Mouse (Mus musculus) E14TG2a.4 (cell line): Measurements from ENCODE around the gene Kirrel3.
A peak's percentile ranks its signal among the peaks of the same experiment; 100 is the strongest.

Experiments
- H3K27me3 ChIP-seq: 2 replicates; pipeline ENCODE4 v1.6.1; 2014; ENCODE audit warnings: low read length, control low read depth; ENCODE audit not compliant: insufficient read depth
- H3K36me3 ChIP-seq: 2 replicates; pipeline ENCODE4 v1.6.1; 2014; ENCODE audit warnings: low read length, control low read depth; ENCODE audit not compliant: insufficient read depth
- H3K4me1 ChIP-seq: replicated peaks from 2 replicates; pipeline ENCODE4 v1.6.1; 2014; ENCODE audit warnings: low read depth, low read length, control low read depth
- H3K4me3 ChIP-seq: replicated peaks from 2 replicates; pipeline ENCODE4 v1.5.1; 2014; ENCODE audit warnings: mild to moderate bottlenecking, low read length
- H3K9me3 ChIP-seq: 2 replicates; pipeline ENCODE4 v1.6.1; 2014; ENCODE audit warnings: low read length, control low read depth
- CTCF ChIP-seq: conservative IDR thresholded peaks from 2 replicates; pipeline ENCODE4 v1.5.1; 2014; ENCODE audit warnings: low read length
- NANOG ChIP-seq: IDR thresholded peaks from 2 replicates; pipeline ENCODE4 v1.6.1; 2014; ENCODE audit warnings: borderline replicate concordance, low read length, mixed read lengths
- POU5F1 ChIP-seq: IDR thresholded peaks from 2 replicates; pipeline ENCODE4 v1.6.1; 2014; ENCODE audit warnings: low read length, borderline replicate concordance

Kirrel3 gene

GRCm38 (mm10) chr9:34947258-34947657, 461.6 kb downstream of the Kirrel3 start:
- 0 out of 2 replicates have a peak, but pooled peaks cover 3% of the 10 kb centered on the region for H3K4me1 ChIP-seq
- no peak for TF ChIP-seq POU5F1
- no peak for TF ChIP-seq CTCF
- TF ChIP-seq NANOG, result no peak

GRCm38 (mm10) chr9:34947717-34948116, 462.0 kb downstream of the Kirrel3 start:
- peaks cover 9% of the 10 kb centered on the region for H3K27me3 ChIP-seq
- 0 out of 2 replicates have a peak, but pooled peaks cover 5% of the 10 kb centered on the region for H3K9me3 ChIP-seq
- no peak overlapping the region for H3K4me3 ChIP-seq
- 0 out of 2 replicates have a peak, but pooled peaks cover 3% of the 10 kb centered on the region for H3K4me1 ChIP-seq
- no peaks in the 10 kb centered on the region for H3K36me3 ChIP-seq
- no peak for TF ChIP-seq POU5F1
- TF ChIP-seq NANOG, result no peak
- TF ChIP-seq CTCF, result no peak

More at GRCm38 (mm10) chr9:34947258-34947657, 461.6 kb downstream of the Kirrel3 start:
- Histone ChIP-seq H3K27me3 (peaks cover 11% of the 10 kb centered on the region), H3K4me3 (no peak overlapping the region), H3K36me3 (no peaks in the 10 kb centered on the region), H3K9me3 (0 out of 2 replicates have a peak, but pooled peaks cover 5% of the 10 kb centered on the region)

- H3K4me3 ChIP-seq, result peak overlapping the region; percentile 26; the same call in 1 of the 2 replicates
- no peaks in the 10 kb centered on the region for H3K36me3 ChIP-seq
- H3K4me1 ChIP-seq, result peaks cover 14% of the 10 kb centered on the region
- 0 out of 2 replicates have a peak, but pooled peaks cover 5% of the 10 kb centered on the region for H3K9me3 ChIP-seq
- TF ChIP-seq POU5F1 (no peak), CTCF (no peak), NANOG (no peak)
- 0 out of 2 replicates have a peak, but pooled peaks cover 2% of the 10 kb centered on the region for H3K27me3 ChIP-seq
Measured at GRCm38 (mm10) chr9:34953420-34953819, 467.7 kb downstream of the Kirrel3 start.

- Histone ChIP-seq H3K4me1 (peaks cover 14% of the 10 kb centered on the region), H3K27me3 (0 out of 2 replicates have a peak, but pooled peaks cover 2% of the 10 kb centered on the region), H3K36me3 (no peaks in the 10 kb centered on the region), H3K4me3 (no peak overlapping the region), H3K9me3 (0 out of 2 replicates have a peak, but pooled peaks cover 1% of the 10 kb centered on the region)
- no peak for TF ChIP-seq NANOG
- TF ChIP-seq CTCF, result peak; percentile 73
- TF ChIP-seq POU5F1, result no peak
Measured at GRCm38 (mm10) chr9:34954212-34954611, 468.5 kb downstream of the Kirrel3 start.

- H3K4me1 ChIP-seq, result peaks cover 16% of the 10 kb centered on the region
- no peak overlapping the region for H3K4me3 ChIP-seq
- H3K9me3 ChIP-seq, result no peaks in the 10 kb centered on the region
- no peaks in the 10 kb centered on the region for H3K36me3 ChIP-seq
- TF ChIP-seq POU5F1 (no peak), CTCF (no peak), NANOG (no peak)
- H3K27me3 ChIP-seq, result peaks cover 4% of the 10 kb centered on the region; the same call in 1 of the 2 replicates
Measured at GRCm38 (mm10) chr9:34956512-34956911, 470.8 kb downstream of the Kirrel3 start.

GRCm38 (mm10) chr9:34957691-34958090, 472.0 kb downstream of the Kirrel3 start:
- TF ChIP-seq NANOG (no peak), POU5F1 (no peak)
- H3K36me3 ChIP-seq, result no peaks in the 10 kb centered on the region
- no peaks in the 10 kb centered on the region for H3K9me3 ChIP-seq
- H3K27me3 ChIP-seq, result peaks cover 10% of the 10 kb centered on the region; the same call in 1 of the 2 replicates
- peaks cover 16% of the 10 kb centered on the region for H3K4me1 ChIP-seq
- no peak overlapping the region for H3K4me3 ChIP-seq

GRCm38 (mm10) chr9:34958183-34958830, 472.6 kb downstream of the Kirrel3 start:
- Histone ChIP-seq H3K27me3 (peaks cover 12% of the 10 kb centered on the region; the same call in 1 of the 2 replicates), H3K4me3 (no peak overlapping the region), H3K9me3 (no peaks in the 10 kb centered on the region), H3K36me3 (no peaks in the 10 kb centered on the region), H3K4me1 (peaks cover 11% of the 10 kb centered on the region)
- TF ChIP-seq POU5F1, result no peak
- no peak for TF ChIP-seq CTCF
- no peak for TF ChIP-seq NANOG

- 0 out of 2 replicates have a peak, but pooled peaks cover 2% of the 10 kb centered on the region for H3K4me1 ChIP-seq
- TF ChIP-seq POU5F1, result no peak
- TF ChIP-seq NANOG, result no peak
- TF ChIP-seq CTCF, result no peak
- peaks cover 15% of the 10 kb centered on the region; the same call in 1 of the 2 replicates for H3K27me3 ChIP-seq
- H3K9me3 ChIP-seq, result no peaks in the 10 kb centered on the region
- H3K4me3 ChIP-seq, result no peak overlapping the region
- H3K36me3 ChIP-seq, result no peaks in the 10 kb centered on the region
Measured at GRCm38 (mm10) chr9:34960736-34961135, 475.0 kb downstream of the Kirrel3 start.

- Histone ChIP-seq H3K27me3 (peaks cover 15% of the 10 kb centered on the region; the same call in 1 of the 2 replicates), H3K4me1 (0 out of 2 replicates have a peak, but pooled peaks cover 2% of the 10 kb centered on the region), H3K9me3 (no peaks in the 10 kb centered on the region), H3K4me3 (no peak overlapping the region), H3K36me3 (no peaks in the 10 kb centered on the region)
- TF ChIP-seq NANOG (no peak), POU5F1 (no peak), CTCF (no peak)
Measured at GRCm38 (mm10) chr9:34961171-34961570, 475.5 kb downstream of the Kirrel3 start.
